Mouse (Mus musculus): ENCODE results near the gene Atp5j2. TPM values are rescaled to one million over a fixed set of nuclear protein-coding genes. Genes with fewer than 3 reads are reported as not detected.
"Not testable (repeated sequence)": the region's sequence is repeated elsewhere in the genome, so short reads cannot be mapped to it uniquely, and the experiment has no call there.

Atp5j2 gene
- 603 and 604 TPM in 2 replicates for polyA plus RNA-seq (2016; fragmentation: Nextera tagmentation; extraction: Ambion mirVana)

- H3K4me3 ChIP-seq (replicated peaks): peak within 1 kb of the TSS; percentile 81
- WGBS: 89% methylated on average over 2 of the region's 2 CpGs
- no peaks in the 10 kb centered on the region for H3K27me3 ChIP-seq
- H3K9me3 ChIP-seq: no peaks in the 10 kb centered on the region
- ATAC-seq (ENCODE audit: insufficient number of reproducible peaks, insufficient read depth, low FRiP score, low TSS enrichment, low read depth): no peak
- peaks cover 19% of the 10 kb centered on the region for H3K4me1 ChIP-seq (replicated peaks)
- peaks cover 52% of the 10 kb centered on the region for H3K36me3 ChIP-seq
- H3K4me2 ChIP-seq: peak within 1 kb of the TSS; percentile 82
- H3K27ac ChIP-seq: peak within 1 kb of the TSS; percentile 86
- H3K9ac ChIP-seq (replicated peaks): peak within 1 kb of the TSS; percentile 94
These were observed at the start of gene Atp5j2 for GRCm38 (mm10) chr5:145191962-145192361. Gene Atp5j2, minus strand, starts transcription at chr5:145192062.

- no peak for ATAC-seq (ENCODE audit: insufficient number of reproducible peaks, insufficient read depth, low FRiP score, low TSS enrichment, low read depth)
These were observed 42.8 kb upstream of the Atp5j2 start for GRCm38 (mm10) chr5:145234636-145235035.

GRCm38 (mm10) chr5:145231893-145232411 is 40.1 kb upstream of the Atp5j2 start:
- under 1% methylated on average over 47 of the region's 49 CpGs for WGBS
- peaks cover 35% of the 10 kb centered on the region for H3K36me3 ChIP-seq
- H3K4me2 ChIP-seq: peak overlapping the region; percentile 77
- peak overlapping the region; percentile 99 for H3K4me3 ChIP-seq (replicated peaks)
- H3K27me3 ChIP-seq: no peaks in the 10 kb centered on the region
- peak; percentile 56 for ATAC-seq (ENCODE audit: insufficient number of reproducible peaks, insufficient read depth, low FRiP score, low TSS enrichment, low read depth)
- H3K9ac ChIP-seq (replicated peaks): peak overlapping the region; percentile 98
- H3K4me1 ChIP-seq (replicated peaks): peaks cover 16% of the 10 kb centered on the region; the same call in 1 of the 2 replicates
- no peaks in the 10 kb centered on the region for H3K9me3 ChIP-seq
- H3K27ac ChIP-seq: peak overlapping the region; percentile 87

More at GRCm38 (mm10) chr5:145234636-145235035, 42.8 kb upstream of the Atp5j2 start:
- no peaks in the 10 kb centered on the region for H3K27me3 ChIP-seq
- H3K4me1 ChIP-seq (replicated peaks): peaks cover 16% of the 10 kb centered on the region; the same call in 1 of the 2 replicates
- no peak overlapping the region for H3K4me2 ChIP-seq
- H3K4me3 ChIP-seq (replicated peaks): no peak overlapping the region
- H3K9ac ChIP-seq (replicated peaks): no peak overlapping the region
- peaks cover 55% of the 10 kb centered on the region for H3K36me3 ChIP-seq
- H3K27ac ChIP-seq: no peak overlapping the region
- H3K9me3 ChIP-seq: no peaks in the 10 kb centered on the region

GRCm38 (mm10) chr5:145231367-145231871 is 39.6 kb upstream of the Atp5j2 start, which contains the start of gene Zfp655:
Gene Zfp655, plus strand, starts transcription at chr5:145231715.
- Histone ChIP-seq H3K4me1 (replicated peaks) (peaks cover 16% of the 10 kb centered on the region; the same call in 1 of the 2 replicates), H3K4me3 (replicated peaks) (peak within 1 kb of the TSS; percentile 99), H3K27me3 (no peaks in the 10 kb centered on the region), H3K36me3 (peaks cover 32% of the 10 kb centered on the region), H3K4me2 (peak within 1 kb of the TSS; percentile 77), H3K9me3 (no peaks in the 10 kb centered on the region), H3K9ac (replicated peaks) (peak within 1 kb of the TSS; percentile 98), H3K27ac (peak within 1 kb of the TSS; percentile 87)
- ATAC-seq (ENCODE audit: insufficient number of reproducible peaks, insufficient read depth, low FRiP score, low TSS enrichment, low read depth): peak; percentile 95
- under 1% methylated on average over 42 of the region's 42 CpGs for WGBS

GRCm38 (mm10) chr5:145230641-145231040 is 38.8 kb upstream of the Atp5j2 start:
- Histone ChIP-seq H3K27ac (no peak overlapping the region), H3K9me3 (no peaks in the 10 kb centered on the region), H3K4me1 (replicated peaks) (peaks cover 16% of the 10 kb centered on the region; the same call in 1 of the 2 replicates), H3K4me3 (replicated peaks) (peak overlapping the region; percentile 99; the same call in 1 of the 2 replicates), H3K9ac (replicated peaks) (no peak overlapping the region), H3K27me3 (no peaks in the 10 kb centered on the region), H3K36me3 (peaks cover 24% of the 10 kb centered on the region), H3K4me2 (peak overlapping the region; percentile 77)
- WGBS: 82% methylated on average over 4 of the region's 4 CpGs
- ATAC-seq (ENCODE audit: insufficient number of reproducible peaks, insufficient read depth, low FRiP score, low TSS enrichment, low read depth): no peak

GRCm38 (mm10) chr5:145229283-145229682 is 37.4 kb upstream of the Atp5j2 start:
- not testable (repeated sequence) for H3K9me3 ChIP-seq; H3K4me3 ChIP-seq (replicated peaks); ATAC-seq (ENCODE audit: insufficient number of reproducible peaks, insufficient read depth, low FRiP score, low TSS enrichment, low read depth); H3K27ac ChIP-seq; H3K27me3 ChIP-seq; H3K9ac ChIP-seq (replicated peaks); H3K4me2 ChIP-seq
- WGBS: 84% methylated on average over 6 of the region's 6 CpGs
- H3K4me1 ChIP-seq (replicated peaks): peaks cover 16% of the 10 kb centered on the region; the same call in 1 of the 2 replicates
- peaks cover 11% of the 10 kb centered on the region for H3K36me3 ChIP-seq

GRCm38 (mm10) chr5:145226453-145226852 is 34.6 kb upstream of the Atp5j2 start:
- no peak overlapping the region for H3K4me2 ChIP-seq
- no peak overlapping the region for H3K27ac ChIP-seq
- no peak for ATAC-seq (ENCODE audit: insufficient number of reproducible peaks, insufficient read depth, low FRiP score, low TSS enrichment, low read depth)
- H3K36me3 ChIP-seq: peaks cover 14% of the 10 kb centered on the region
- H3K4me1 ChIP-seq (replicated peaks): 0 out of 2 replicates have a peak, but pooled peaks cover 6% of the 10 kb centered on the region
- no peak overlapping the region for H3K4me3 ChIP-seq (replicated peaks)
- WGBS: 66% methylated on average over 2 of the region's 2 CpGs
- H3K9ac ChIP-seq (replicated peaks): no peak overlapping the region
- H3K9me3 ChIP-seq: no peaks in the 10 kb centered on the region
- no peaks in the 10 kb centered on the region for H3K27me3 ChIP-seq

GRCm38 (mm10) chr5:145223395-145223794 is 31.5 kb upstream of the Atp5j2 start:
- no peaks in the 10 kb centered on the region for H3K27me3 ChIP-seq
- ATAC-seq (ENCODE audit: insufficient number of reproducible peaks, insufficient read depth, low FRiP score, low TSS enrichment, low read depth): no peak
- no peak overlapping the region for H3K4me2 ChIP-seq
- H3K4me3 ChIP-seq (replicated peaks): no peak overlapping the region
- no peak overlapping the region for H3K9ac ChIP-seq (replicated peaks)
- WGBS: 83% methylated on average over 12 of the region's 12 CpGs
- peaks cover 45% of the 10 kb centered on the region for H3K36me3 ChIP-seq
- no peaks in the 10 kb centered on the region for H3K9me3 ChIP-seq
- H3K4me1 ChIP-seq (replicated peaks): no peaks in the 10 kb centered on the region
- H3K27ac ChIP-seq: no peak overlapping the region

GRCm38 (mm10) chr5:145222840-145223239 is 31.0 kb upstream of the Atp5j2 start:
- 79% methylated on average over 5 of the region's 5 CpGs for WGBS
- H3K4me1 ChIP-seq (replicated peaks): no peaks in the 10 kb centered on the region
- no peaks in the 10 kb centered on the region for H3K9me3 ChIP-seq
- no peaks in the 10 kb centered on the region for H3K27me3 ChIP-seq
- H3K4me3 ChIP-seq (replicated peaks): no peak overlapping the region
- no peak overlapping the region for H3K4me2 ChIP-seq
- no peak overlapping the region for H3K27ac ChIP-seq
- peaks cover 50% of the 10 kb centered on the region for H3K36me3 ChIP-seq
- ATAC-seq (ENCODE audit: insufficient number of reproducible peaks, insufficient read depth, low FRiP score, low TSS enrichment, low read depth): no peak
- H3K9ac ChIP-seq (replicated peaks): no peak overlapping the region

GRCm38 (mm10) chr5:145219981-145220380 is 28.1 kb upstream of the Atp5j2 start:
- peaks cover 68% of the 10 kb centered on the region for H3K36me3 ChIP-seq
- H3K9me3 ChIP-seq: no peaks in the 10 kb centered on the region
- H3K4me3 ChIP-seq (replicated peaks): no peak overlapping the region
- H3K27ac ChIP-seq: no peak overlapping the region
- WGBS: 92% methylated on average over 8 of the region's 8 CpGs
- H3K9ac ChIP-seq (replicated peaks): no peak overlapping the region
- no peaks in the 10 kb centered on the region for H3K27me3 ChIP-seq
- ATAC-seq (ENCODE audit: insufficient number of reproducible peaks, insufficient read depth, low FRiP score, low TSS enrichment, low read depth): no peak
- no peak overlapping the region for H3K4me2 ChIP-seq
- no peaks in the 10 kb centered on the region for H3K4me1 ChIP-seq (replicated peaks)

- Histone ChIP-seq H3K4me1 (replicated peaks) (no peaks in the 10 kb centered on the region), H3K4me2 (no peak overlapping the region), H3K36me3 (peaks cover 82% of the 10 kb centered on the region), H3K9me3 (no peaks in the 10 kb centered on the region), H3K4me3 (replicated peaks) (no peak overlapping the region), H3K9ac (replicated peaks) (no peak overlapping the region), H3K27ac (no peak overlapping the region), H3K27me3 (no peaks in the 10 kb centered on the region)
- ATAC-seq (ENCODE audit: insufficient number of reproducible peaks, insufficient read depth, low FRiP score, low TSS enrichment, low read depth): no peak
- WGBS: 95% methylated on average over 20 of the region's 20 CpGs
These were observed 26.8 kb upstream of the Atp5j2 start for GRCm38 (mm10) chr5:145218671-145219070.
